Mouse (Mus musculus): ENCODE data around the gene B3gnt4. TPM values are rescaled to one million over a fixed set of nuclear protein-coding genes. Genes with fewer than 3 reads are reported as not detected.
"Not testable (repeated sequence)": the region's sequence is repeated elsewhere in the genome, so short reads cannot be mapped to it uniquely, and the experiment has no call there.

B3gnt4 gene
- polyA plus RNA-seq, 1 experiment from 2014 or later, result 0.51 TPM

GRCm38 (mm10) chr5:123508921-123509320, 1.3 kb upstream of the B3gnt4 start:
- Histone ChIP-seq H3K27ac (no peak overlapping the region), H3K9me3 (no peaks in the 10 kb centered on the region), H3K4me2 (peak overlapping the region; percentile 89), H3K36me3 (no peaks in the 10 kb centered on the region), H3K9ac (0 out of 2 replicates have a peak overlapping the region, but pooled peaks have one; percentile 41), H3K4me1 (0 out of 2 replicates have a peak, but pooled peaks cover 4% of the 10 kb centered on the region), H3K4me3 (replicated peaks) (peak overlapping the region; percentile 61), H3K27me3 (replicated peaks) (peaks cover 24% of the 10 kb centered on the region)
- ATAC-seq (ENCODE audit: insufficient read depth, low FRiP score, low read depth), result no peak
- 8% methylated on average over 11 of the region's 12 CpGs for WGBS

GRCm38 (mm10) chr5:123511426-123511825, 1.2 kb downstream of the B3gnt4 start:
- not testable (repeated sequence) for H3K4me2 ChIP-seq; H3K9me3 ChIP-seq; H3K4me3 ChIP-seq (replicated peaks); H3K4me1 ChIP-seq; ATAC-seq (ENCODE audit: insufficient read depth, low FRiP score, low read depth); H3K27ac ChIP-seq; H3K9ac ChIP-seq
- Histone ChIP-seq H3K36me3 (peaks cover 11% of the 10 kb centered on the region; the same call in 1 of the 2 replicates), H3K27me3 (replicated peaks) (peaks cover 24% of the 10 kb centered on the region)
- WGBS, result 81% methylated on average over 3 of the region's 3 CpGs

- Histone ChIP-seq H3K4me1 (0 out of 2 replicates have a peak, but pooled peaks cover 4% of the 10 kb centered on the region), H3K27me3 (replicated peaks) (peaks cover 20% of the 10 kb centered on the region), H3K9ac (no peak overlapping the region), H3K4me3 (replicated peaks) (no peak overlapping the region), H3K36me3 (peaks cover 16% of the 10 kb centered on the region; the same call in 1 of the 2 replicates), H3K4me2 (no peak overlapping the region), H3K9me3 (no peaks in the 10 kb centered on the region), H3K27ac (no peak overlapping the region)
- WGBS, result 67% methylated on average over 3 of the region's 3 CpGs
- ATAC-seq (ENCODE audit: insufficient read depth, low FRiP score, low read depth), result no peak
Measured at GRCm38 (mm10) chr5:123512102-123512501, 1.8 kb downstream of the B3gnt4 start.

- Histone ChIP-seq H3K4me1 (no peaks in the 10 kb centered on the region), H3K27me3 (replicated peaks) (0 out of 2 replicates have a peak, but pooled peaks cover 3% of the 10 kb centered on the region), H3K27ac (no peak overlapping the region), H3K9ac (no peak overlapping the region), H3K4me2 (no peak overlapping the region), H3K36me3 (peaks cover 16% of the 10 kb centered on the region; the same call in 1 of the 2 replicates), H3K4me3 (replicated peaks) (no peak overlapping the region), H3K9me3 (no peaks in the 10 kb centered on the region)
- no peak for ATAC-seq (ENCODE audit: insufficient read depth, low FRiP score, low read depth)
- 81% methylated on average over 5 of the region's 5 CpGs for WGBS
Measured at GRCm38 (mm10) chr5:123514871-123515270, 4.6 kb downstream of the B3gnt4 start.

- Histone ChIP-seq H3K27me3 (replicated peaks) (no peaks in the 10 kb centered on the region), H3K27ac (no peak overlapping the region), H3K4me2 (no peak overlapping the region), H3K9me3 (no peaks in the 10 kb centered on the region), H3K4me3 (replicated peaks) (no peak overlapping the region), H3K4me1 (peaks cover 11% of the 10 kb centered on the region; the same call in 1 of the 2 replicates), H3K36me3 (peaks cover 12% of the 10 kb centered on the region; the same call in 1 of the 2 replicates), H3K9ac (no peak overlapping the region)
- 89% methylated on average over 9 of the region's 9 CpGs for WGBS
- no peak for ATAC-seq (ENCODE audit: insufficient read depth, low FRiP score, low read depth)
Measured at GRCm38 (mm10) chr5:123520666-123521065, 10.4 kb downstream of the B3gnt4 start.

GRCm38 (mm10) chr5:123521621-123522020, 11.4 kb downstream of the B3gnt4 start:
- Histone ChIP-seq H3K4me2 (no peak overlapping the region), H3K9ac (no peak overlapping the region), H3K4me1 (peaks cover 11% of the 10 kb centered on the region; the same call in 1 of the 2 replicates), H3K9me3 (no peaks in the 10 kb centered on the region), H3K27ac (no peak overlapping the region), H3K36me3 (0 out of 2 replicates have a peak, but pooled peaks cover 3% of the 10 kb centered on the region), H3K27me3 (replicated peaks) (no peaks in the 10 kb centered on the region), H3K4me3 (replicated peaks) (no peak overlapping the region)
- no peak for ATAC-seq (ENCODE audit: insufficient read depth, low FRiP score, low read depth)
- 94% methylated on average over 1 of the region's 1 CpGs for WGBS

- WGBS, result 81% methylated on average over 1 of the region's 1 CpGs
- Histone ChIP-seq H3K4me2 (no peak overlapping the region), H3K27me3 (replicated peaks) (no peaks in the 10 kb centered on the region), H3K36me3 (no peaks in the 10 kb centered on the region), H3K4me1 (peaks cover 11% of the 10 kb centered on the region; the same call in 1 of the 2 replicates), H3K9ac (no peak overlapping the region), H3K27ac (no peak overlapping the region), H3K4me3 (replicated peaks) (no peak overlapping the region), H3K9me3 (no peaks in the 10 kb centered on the region)
- no peak for ATAC-seq (ENCODE audit: insufficient read depth, low FRiP score, low read depth)
Measured at GRCm38 (mm10) chr5:123522166-123522565, 11.9 kb downstream of the B3gnt4 start.

- Histone ChIP-seq H3K27ac (no peak within 1 kb of the TSS), H3K4me1 (peaks cover 11% of the 10 kb centered on the region; the same call in 1 of the 2 replicates), H3K4me2 (peak within 1 kb of the TSS; percentile 87), H3K4me3 (replicated peaks) (peak within 1 kb of the TSS; percentile 85), H3K9me3 (no peaks in the 10 kb centered on the region), H3K9ac (peak within 1 kb of the TSS; percentile 76), H3K36me3 (no peaks in the 10 kb centered on the region), H3K27me3 (replicated peaks) (no peaks in the 10 kb centered on the region)
- ATAC-seq (ENCODE audit: insufficient read depth, low FRiP score, low read depth), result peak; percentile 97
- WGBS, result under 1% methylated on average over 81 of the region's 82 CpGs
Measured at GRCm38 (mm10) chr5:123523692-123524392, 13.6 kb downstream of the B3gnt4 start, which contains the start of gene Diablo. Gene Diablo (minus strand): TSS chr5:123524176.

- Histone ChIP-seq H3K9me3 (no peaks in the 10 kb centered on the region), H3K27ac (no peak overlapping the region), H3K4me3 (replicated peaks) (peak overlapping the region; percentile 85), H3K4me2 (peak overlapping the region; percentile 58), H3K9ac (no peak overlapping the region), H3K4me1 (peaks cover 11% of the 10 kb centered on the region; the same call in 1 of the 2 replicates), H3K27me3 (replicated peaks) (no peaks in the 10 kb centered on the region), H3K36me3 (no peaks in the 10 kb centered on the region)
- under 1% methylated on average over 26 of the region's 27 CpGs for WGBS
- peak; percentile 94 for ATAC-seq (ENCODE audit: insufficient read depth, low FRiP score, low read depth)
Measured at GRCm38 (mm10) chr5:123524393-123524750, 14.1 kb downstream of the B3gnt4 start.

- ATAC-seq (ENCODE audit: insufficient read depth, low FRiP score, low read depth), result no peak
- Histone ChIP-seq H3K4me1 (peaks cover 11% of the 10 kb centered on the region; the same call in 1 of the 2 replicates), H3K4me3 (replicated peaks) (peak within 1 kb of the TSS; percentile 85), H3K36me3 (no peaks in the 10 kb centered on the region), H3K27ac (no peak within 1 kb of the TSS), H3K9me3 (no peaks in the 10 kb centered on the region), H3K4me2 (peak within 1 kb of the TSS; percentile 58), H3K9ac (no peak within 1 kb of the TSS), H3K27me3 (replicated peaks) (no peaks in the 10 kb centered on the region)
- WGBS, result 80% methylated on average over 7 of the region's 7 CpGs
Measured at GRCm38 (mm10) chr5:123525281-123525680, 15.0 kb downstream of the B3gnt4 start, which contains the start of gene Gm49027. Gene Gm49027 (minus strand): TSS chr5:123525488.

- Histone ChIP-seq H3K27me3 (replicated peaks) (no peaks in the 10 kb centered on the region), H3K4me3 (replicated peaks) (no peak overlapping the region), H3K4me1 (peaks cover 11% of the 10 kb centered on the region; the same call in 1 of the 2 replicates), H3K36me3 (peaks cover 7% of the 10 kb centered on the region; the same call in 1 of the 2 replicates), H3K9ac (no peak overlapping the region), H3K9me3 (no peaks in the 10 kb centered on the region), H3K27ac (no peak overlapping the region), H3K4me2 (no peak overlapping the region)
- WGBS, result 87% methylated on average over 9 of the region's 9 CpGs
- no peak for ATAC-seq (ENCODE audit: insufficient read depth, low FRiP score, low read depth)
Measured at GRCm38 (mm10) chr5:123525916-123526495, 15.7 kb downstream of the B3gnt4 start.

- H3K4me2 ChIP-seq, result no peak overlapping the region
- 73% methylated on average over 7 of the region's 7 CpGs for WGBS
- no peak overlapping the region for H3K4me3 ChIP-seq (replicated peaks)
- ATAC-seq (ENCODE audit: insufficient read depth, low FRiP score, low read depth), result no peak
- H3K36me3 ChIP-seq, result peaks cover 23% of the 10 kb centered on the region
- H3K27me3 ChIP-seq (replicated peaks), result no peaks in the 10 kb centered on the region
- no peak overlapping the region for H3K9ac ChIP-seq
- H3K27ac ChIP-seq, result no peak overlapping the region
- no peaks in the 10 kb centered on the region; the same call in 1 of the 2 replicates for H3K4me1 ChIP-seq
- no peaks in the 10 kb centered on the region for H3K9me3 ChIP-seq
Measured at GRCm38 (mm10) chr5:123528641-123529040, 18.4 kb downstream of the B3gnt4 start.

All from stomach, embryonic 15.5 days (tissue).